Mouse (Mus musculus): Measurements from ENCODE around the gene Vill. TPM values are rescaled to one million over a fixed set of nuclear protein-coding genes. Genes with fewer than 3 reads are reported as not detected.

The Vill gene
- total and polyA plus RNA-seq, 2 experiments from 2014 or later = 3.3 to 5.9 TPM

- TF ChIP-seq CTCF (IDR thresholded peaks at IDR 0.05; ENCODE audit: low read depth) = no peak
- no peaks in the 10 kb centered on the region for H3K27me3 ChIP-seq (ENCODE audit: insufficient read depth, low read length)
- H3K27ac ChIP-seq = peak overlapping the region; percentile 74
- DNase-seq (ENCODE audit: low spot score) (peak; percentile 34), ATAC-seq (no peak)
- peak overlapping the region; percentile 60 for H3K9ac ChIP-seq (replicated peaks; ENCODE audit: low read length)
- H3K4me2 ChIP-seq (ENCODE audit: low read depth, low read length) = peak overlapping the region; percentile 92
- peaks cover 19% of the 10 kb centered on the region for H3K4me1 ChIP-seq (ENCODE audit: insufficient read depth, low read length)
- peak overlapping the region; percentile 57 for H3K4me3 ChIP-seq (ENCODE audit: low read length)
- no peaks in the 10 kb centered on the region for H3K36me3 ChIP-seq (ENCODE audit: insufficient read depth, low read length)
- 3% methylated on average over 45 of the region's 45 CpGs for WGBS
- H3K9me3 ChIP-seq (ENCODE audit: low read length) = no peaks in the 10 kb centered on the region
Measured at GRCm38 (mm10) chr9:119092473-119093418, 40.2 kb downstream of the Vill start.

DNA sequence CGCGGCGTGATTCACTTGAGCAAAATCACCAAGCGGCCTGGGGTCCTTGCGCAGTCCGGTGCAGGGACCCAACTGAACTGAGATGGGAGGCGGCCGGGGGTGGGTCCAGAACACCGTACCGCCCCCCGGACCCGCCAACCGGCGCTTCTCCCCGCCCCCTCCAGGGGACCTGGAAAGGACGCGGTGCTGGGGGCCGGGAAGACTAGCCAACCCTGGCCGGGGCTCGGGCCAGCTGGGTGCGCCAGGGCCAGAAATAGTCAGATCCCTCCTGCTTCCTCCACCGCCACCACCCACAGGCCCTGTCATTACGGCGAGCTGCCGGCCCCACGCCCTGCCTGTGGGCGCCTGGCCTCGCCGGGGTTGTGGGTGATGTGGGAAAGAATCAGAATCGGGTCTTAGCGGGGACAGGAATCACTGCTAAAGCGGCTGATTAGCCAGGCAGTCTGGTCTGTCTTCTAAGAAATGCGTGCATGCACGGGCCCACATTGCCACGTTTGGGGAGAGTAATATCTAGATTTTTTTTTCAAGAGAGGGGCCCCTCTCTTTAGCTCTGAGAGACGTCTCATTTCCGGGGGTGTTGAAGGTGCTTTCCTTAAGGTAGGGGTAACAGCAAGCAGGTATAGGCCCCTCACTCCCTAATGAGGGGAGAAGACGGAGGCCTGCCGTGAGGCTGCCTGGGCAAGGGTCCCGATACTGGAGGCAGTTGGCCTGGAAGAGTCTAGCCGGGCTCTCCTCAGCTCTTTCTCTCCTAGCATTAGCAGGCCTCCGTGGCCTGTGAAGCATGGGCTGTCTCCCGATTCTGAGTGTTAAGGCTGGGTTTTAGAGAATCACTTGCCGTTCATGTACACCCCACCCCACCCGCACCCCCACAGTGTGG lies 41.1 kb downstream of the Vill start, which contains the start of gene Plcd1:
Gene Plcd1 (minus strand): TSS at position 84 of the 877 bp plus-strand sequence.
- Histone ChIP-seq H3K9me3 (ENCODE audit: low read length) (no peaks in the 10 kb centered on the region), H3K36me3 (ENCODE audit: insufficient read depth, low read length) (no peaks in the 10 kb centered on the region), H3K9ac (replicated peaks; ENCODE audit: low read length) (peak within 1 kb of the TSS; percentile 60), H3K27ac (peak within 1 kb of the TSS; percentile 74), H3K27me3 (ENCODE audit: insufficient read depth, low read length) (no peaks in the 10 kb centered on the region), H3K4me1 (ENCODE audit: insufficient read depth, low read length) (peaks cover 19% of the 10 kb centered on the region), H3K4me3 (ENCODE audit: low read length) (peak within 1 kb of the TSS; percentile 57), H3K4me2 (ENCODE audit: low read depth, low read length) (peak within 1 kb of the TSS; percentile 92)
- no peak; the same call in 1 of the 2 replicates for TF ChIP-seq CTCF (IDR thresholded peaks at IDR 0.05; ENCODE audit: low read depth)
- 8% methylated on average over 45 of the region's 45 CpGs for WGBS
- DNase-seq (ENCODE audit: low spot score) (peak; percentile 89), ATAC-seq (peak; percentile 89)

DNA sequence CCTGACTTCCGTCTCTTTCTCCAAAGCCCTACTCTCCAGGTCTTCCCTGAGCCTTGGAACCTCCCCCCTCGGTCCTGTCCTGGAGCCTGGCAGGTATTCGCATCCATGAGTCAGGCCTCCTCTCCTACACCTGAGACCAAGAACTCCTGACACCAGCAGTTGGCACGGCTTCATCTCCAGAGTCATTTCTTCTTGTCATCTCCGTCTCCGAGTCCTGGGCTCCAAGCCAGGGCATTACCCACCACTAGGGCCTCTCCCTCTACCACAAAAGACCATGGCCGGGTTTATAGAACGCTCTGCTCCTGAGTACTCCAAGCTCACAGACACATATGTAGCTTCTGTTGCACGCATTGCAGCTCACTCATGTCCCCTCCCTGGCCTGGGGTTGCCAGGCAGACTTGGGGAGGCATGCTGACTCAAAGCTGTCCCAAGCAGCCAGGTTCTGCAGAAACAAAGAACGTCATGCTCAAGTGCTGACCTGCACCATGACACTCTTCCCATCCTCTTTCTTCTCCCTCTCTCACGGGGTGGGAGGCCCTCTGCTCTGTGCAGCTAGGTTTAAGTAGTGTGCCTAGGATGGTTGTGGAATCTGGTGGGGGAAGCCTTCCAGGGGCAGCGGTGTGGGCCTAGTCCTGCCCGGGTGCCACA lies 42.0 kb downstream of the Vill start:
- 0 out of 2 replicates have a peak, but pooled peaks have one; percentile 41 for ATAC-seq

DNA sequence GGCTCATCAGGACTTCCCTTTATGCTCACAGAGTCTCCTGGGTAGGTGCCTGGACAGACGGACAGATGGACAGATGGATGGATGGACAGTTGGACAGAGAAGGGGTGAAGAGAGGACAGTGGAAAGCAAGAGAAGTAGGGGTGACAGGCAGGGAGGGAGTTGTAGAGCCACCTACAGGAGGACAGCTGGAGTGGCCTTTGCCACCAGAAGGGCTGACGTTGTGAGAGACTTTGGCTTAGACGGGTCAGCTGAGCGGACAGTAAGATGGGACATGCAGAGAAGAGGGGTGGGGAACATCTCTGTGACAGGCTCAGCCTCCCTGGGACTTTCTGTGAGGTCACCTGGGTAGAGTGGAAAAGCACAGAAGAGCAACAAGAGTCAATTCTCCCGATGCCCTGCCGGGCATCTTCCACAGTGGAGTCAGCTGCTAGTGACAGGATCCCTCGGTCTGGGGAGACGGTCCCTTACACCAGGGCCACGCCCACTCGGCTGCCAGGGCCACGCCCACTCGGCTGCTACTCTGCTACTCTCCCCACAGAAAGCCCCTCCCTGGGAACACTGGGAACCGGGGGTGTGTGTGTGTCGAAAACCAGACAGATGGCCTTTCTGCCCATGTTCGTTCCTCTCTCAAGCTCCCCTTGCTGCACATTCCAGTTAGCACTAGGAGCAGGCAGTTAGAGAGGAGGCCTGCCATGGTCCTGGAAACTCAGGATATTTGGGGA lies 47.8 kb downstream of the Vill start:
- H3K9ac ChIP-seq (replicated peaks; ENCODE audit: low read length) = no peak overlapping the region
- ATAC-seq = 0 out of 2 replicates have a peak, but pooled peaks have one; percentile 22
- DNase-seq (ENCODE audit: low spot score) = peak; percentile 27

More for the DNA sequence above, 42.0 kb downstream of the Vill start:
- DNase-seq (ENCODE audit: low spot score) = peak; percentile 67
- Histone ChIP-seq H3K27me3 (ENCODE audit: insufficient read depth, low read length) (no peaks in the 10 kb centered on the region), H3K27ac (no peak overlapping the region; the same call in 1 of the 2 replicates), H3K4me1 (ENCODE audit: insufficient read depth, low read length) (peaks cover 19% of the 10 kb centered on the region), H3K36me3 (ENCODE audit: insufficient read depth, low read length) (no peaks in the 10 kb centered on the region), H3K4me3 (ENCODE audit: low read length) (no peak overlapping the region), H3K9ac (replicated peaks; ENCODE audit: low read length) (no peak overlapping the region), H3K4me2 (ENCODE audit: low read depth, low read length) (peak overlapping the region; percentile 92; the same call in 1 of the 2 replicates), H3K9me3 (ENCODE audit: low read length) (no peaks in the 10 kb centered on the region)
- 51% methylated on average over 13 of the region's 13 CpGs for WGBS
- TF ChIP-seq CTCF (IDR thresholded peaks at IDR 0.05; ENCODE audit: low read depth) = 0 out of 2 replicates have a peak, but pooled peaks have one; percentile 16

DNA sequence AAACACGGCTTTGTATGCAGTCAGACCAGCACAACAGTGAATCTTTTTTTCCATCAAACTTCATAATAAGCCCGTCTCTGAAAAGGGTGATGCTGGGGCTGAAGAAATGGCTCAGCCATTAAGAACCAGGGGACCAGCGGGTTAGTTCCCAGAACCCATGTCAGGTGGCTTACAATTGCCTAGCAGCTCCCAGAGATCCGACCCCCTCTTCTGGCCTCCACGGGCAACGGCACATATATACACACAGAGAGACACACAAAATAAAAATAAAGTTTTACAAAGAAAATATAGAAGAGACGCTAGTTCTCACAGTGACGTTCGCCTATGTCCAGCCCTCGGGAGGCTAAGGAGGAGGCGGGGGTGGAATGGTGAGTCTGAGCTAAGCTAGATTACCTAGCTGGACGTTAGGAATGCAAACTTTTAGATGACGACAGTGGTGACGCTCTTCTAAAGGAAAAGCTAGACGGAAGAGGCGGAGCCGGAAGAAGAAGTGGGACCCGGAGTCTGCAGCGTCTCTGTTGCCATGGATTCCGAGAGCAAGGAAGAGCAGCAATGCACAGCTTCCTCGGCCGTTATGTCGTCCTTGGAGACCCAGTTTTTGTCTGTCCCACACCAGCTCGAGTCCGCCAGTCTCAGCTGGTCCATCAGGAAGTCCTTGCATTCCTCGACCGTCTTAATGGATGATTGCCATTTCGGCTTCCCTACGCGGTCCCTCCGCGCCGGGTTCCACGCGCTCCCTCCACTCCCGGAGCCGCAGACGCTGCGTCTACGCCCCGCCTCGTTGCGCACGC lies 49.6 kb downstream of the Vill start, which contains the start of gene Dlec1:
Gene Dlec1 (plus strand): TSS at position 487 of the 791 bp plus-strand sequence.
- Histone ChIP-seq H3K9me3 (ENCODE audit: low read length) (no peaks in the 10 kb centered on the region), H3K27me3 (ENCODE audit: insufficient read depth, low read length) (no peaks in the 10 kb centered on the region), H3K4me1 (ENCODE audit: insufficient read depth, low read length) (no peaks in the 10 kb centered on the region), H3K9ac (replicated peaks; ENCODE audit: low read length) (peak within 1 kb of the TSS; percentile 51), H3K4me2 (ENCODE audit: low read depth, low read length) (peak within 1 kb of the TSS; percentile 73), H3K36me3 (ENCODE audit: insufficient read depth, low read length) (no peaks in the 10 kb centered on the region), H3K27ac (no peak within 1 kb of the TSS), H3K4me3 (ENCODE audit: low read length) (peak within 1 kb of the TSS; percentile 59)
- peak; percentile 36 for TF ChIP-seq CTCF (IDR thresholded peaks at IDR 0.05; ENCODE audit: low read depth)
- DNase-seq (ENCODE audit: low spot score) (peak; percentile 89), ATAC-seq (peak; percentile 91)
- 2% methylated on average over 44 of the region's 44 CpGs for WGBS

More for the DNA sequence above, 47.8 kb downstream of the Vill start:
- no peak overlapping the region for H3K4me2 ChIP-seq (ENCODE audit: low read depth, low read length)
- no peak overlapping the region for H3K27ac ChIP-seq
- no peak overlapping the region for H3K4me3 ChIP-seq (ENCODE audit: low read length)
- H3K27me3 ChIP-seq (ENCODE audit: insufficient read depth, low read length) = no peaks in the 10 kb centered on the region
- no peaks in the 10 kb centered on the region for H3K36me3 ChIP-seq (ENCODE audit: insufficient read depth, low read length)
- TF ChIP-seq CTCF (IDR thresholded peaks at IDR 0.05; ENCODE audit: low read depth) = peak; percentile 29; the same call in 1 of the 2 replicates
- H3K9me3 ChIP-seq (ENCODE audit: low read length) = no peaks in the 10 kb centered on the region
- H3K4me1 ChIP-seq (ENCODE audit: insufficient read depth, low read length) = no peaks in the 10 kb centered on the region
- WGBS = 13% methylated on average over 15 of the region's 15 CpGs
